Mouse (Mus musculus) embryonic facial prominence, embryonic 15.5 days (tissue): ENCODE data around the gene Gm10128. TPM values are rescaled to one million over a fixed set of nuclear protein-coding genes. Genes with fewer than 3 reads are reported as not detected.
"Not testable (repeated sequence)": the region's sequence is repeated elsewhere in the genome, so short reads cannot be mapped to it uniquely, and the experiment has no call there.

ENCODE experiments used
- ATAC-seq: fragments of 200-750 bp; cut with Nextera tagmentation; 2 replicates; pipeline ENCODE4 v1.8.0; 2017; ENCODE audit warnings: low read depth, moderate TSS enrichment; ENCODE audit not compliant: insufficient number of reproducible peaks, low FRiP score, low TSS enrichment
- H3K27ac ChIP-seq: fragments of 300-500 bp; sonication (generic); replicated peaks from 2 replicates; pipeline ENCODE4 v1.5.1; 2015; ENCODE audit warnings: mild to moderate bottlenecking, inconsistent platforms
- H3K27me3 ChIP-seq: fragments of 300-500 bp; sonication (generic); 2 replicates; pipeline ENCODE4 v1.6.1; 2015; ENCODE audit warnings: inconsistent platforms
- H3K36me3 ChIP-seq: fragments of 300-500 bp; sonication (generic); 2 replicates; pipeline ENCODE4 v1.6.1; 2015; ENCODE audit warnings: mild to moderate bottlenecking, inconsistent platforms
- H3K4me1 ChIP-seq: fragments of 300-500 bp; sonication (generic); 2 replicates; pipeline ENCODE4 v1.6.1; 2015; ENCODE audit warnings: inconsistent platforms
- H3K4me2 ChIP-seq: fragments of 300-500 bp; sonication (generic); replicated peaks from 2 replicates; pipeline ENCODE4 v1.6.1; 2015; ENCODE audit warnings: mild to moderate bottlenecking, inconsistent platforms
- H3K4me3 ChIP-seq: fragments of 300-500 bp; sonication (generic); replicated peaks from 2 replicates; pipeline ENCODE4 v1.5.1; 2015; ENCODE audit warnings: mild to moderate bottlenecking, inconsistent platforms
- H3K9ac ChIP-seq: fragments of 300-500 bp; sonication (generic); 2 replicates; pipeline ENCODE4 v1.6.1; 2015; ENCODE audit warnings: inconsistent platforms
- H3K9me3 ChIP-seq: fragments of 300-500 bp; sonication (generic); replicated peaks from 2 replicates; pipeline ENCODE4 v1.6.1; 2016; ENCODE audit warnings: inconsistent platforms
- WGBS: fragments of 180-500 bp; shearing (Covaris S2); methylation state at CpG from one replicate; pipeline ENCODE4 v1.1.7; 2015; 5-methylcytosine and 5-hydroxymethylcytosine counted together
- polyA plus RNA-seq: library from polyadenylated mRNA; unstranded; fragments of >200 nt; fragmentation: Nextera tagmentation; extraction: Ambion mirVana; gene quantifications from 2 replicates; pipeline ENCODE4 v1.2.1, GENCODE M21; 2015

The Gm10128 gene
- not detected in 2 replicates for polyA plus RNA-seq

DNA sequence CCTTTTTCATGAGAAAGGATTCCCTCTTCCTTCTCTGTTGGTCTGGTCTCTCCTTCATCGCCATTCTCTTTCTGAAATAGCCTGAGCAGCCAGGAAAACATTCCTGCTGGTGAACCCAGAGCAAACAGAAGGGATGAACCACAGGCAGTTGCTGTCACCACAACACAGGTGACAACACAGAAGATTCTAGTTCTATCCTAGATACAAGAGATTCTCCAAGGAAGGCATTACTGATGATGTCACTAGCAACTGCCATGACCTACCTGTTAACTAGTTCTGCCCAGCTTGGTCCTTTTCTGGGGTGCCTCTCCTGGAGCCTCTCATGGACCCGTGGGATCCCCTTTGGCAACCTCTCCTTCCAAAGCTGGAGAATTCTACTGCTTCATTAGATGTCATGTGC, at the start of gene Gm10128:
Gene Gm10128, minus strand, starts transcription at position 101 of the 400 bp plus-strand sequence.
- H3K4me1 ChIP-seq, H3K4me2 ChIP-seq, H3K27me3 ChIP-seq, H3K27ac ChIP-seq, ATAC-seq, H3K9me3 ChIP-seq, H3K9ac ChIP-seq, H3K36me3 ChIP-seq, H3K4me3 ChIP-seq: not testable (repeated sequence)
- WGBS = no CpG with 5 or more reads among the region's 2 CpGs

DNA sequence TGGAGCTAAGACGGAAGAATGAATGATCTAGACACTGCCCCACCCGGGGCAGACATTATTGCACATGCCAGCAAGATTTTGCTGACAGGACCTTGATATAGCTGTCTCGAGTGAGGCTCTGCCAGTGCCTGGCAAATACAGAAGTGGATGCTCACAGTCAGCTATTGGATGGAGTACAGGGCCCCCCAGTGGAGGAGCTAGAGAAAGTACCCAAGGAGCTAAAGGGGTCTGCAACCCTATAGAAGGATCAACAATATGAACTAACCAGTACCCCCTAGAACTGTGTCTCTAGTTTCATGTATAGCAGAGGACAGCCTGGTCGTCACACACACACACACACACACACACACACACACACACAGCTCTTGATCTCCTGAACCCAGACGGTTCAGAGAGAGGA, 37.4 kb upstream of the Gm10128 start:
- WGBS = 47% methylated on average over 5 of the region's 5 CpGs
- not testable (repeated sequence) for H3K36me3 ChIP-seq, H3K9me3 ChIP-seq, H3K4me1 ChIP-seq, H3K27ac ChIP-seq, ATAC-seq, H3K27me3 ChIP-seq, H3K9ac ChIP-seq, H3K4me3 ChIP-seq, H3K4me2 ChIP-seq

DNA sequence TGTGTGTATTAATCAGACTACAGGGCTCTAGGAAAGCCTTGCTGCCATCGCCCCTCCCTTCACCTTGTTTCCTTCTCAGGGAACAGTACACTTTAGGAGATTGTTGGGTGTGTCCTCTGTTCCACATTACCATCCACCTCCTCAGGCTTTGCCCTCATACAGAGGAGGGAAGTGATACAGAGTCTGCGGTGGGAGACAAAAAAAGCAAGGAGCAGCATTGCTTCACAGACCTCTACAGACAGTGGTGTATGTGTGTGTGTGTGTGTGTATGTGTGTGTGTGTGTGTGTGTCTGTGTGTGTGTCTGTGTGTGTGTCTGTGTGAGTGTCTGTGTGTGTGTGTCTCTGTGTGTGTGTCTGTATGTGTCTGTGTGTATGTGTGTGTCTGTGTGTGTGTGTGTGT, 18.7 kb upstream of the Gm10128 start:
- not testable (repeated sequence) for H3K9ac ChIP-seq, H3K4me1 ChIP-seq, ATAC-seq, H3K27me3 ChIP-seq, H3K4me3 ChIP-seq, H3K27ac ChIP-seq, H3K4me2 ChIP-seq, H3K36me3 ChIP-seq, H3K9me3 ChIP-seq
- WGBS = 74% methylated on average over 2 of the region's 2 CpGs

DNA sequence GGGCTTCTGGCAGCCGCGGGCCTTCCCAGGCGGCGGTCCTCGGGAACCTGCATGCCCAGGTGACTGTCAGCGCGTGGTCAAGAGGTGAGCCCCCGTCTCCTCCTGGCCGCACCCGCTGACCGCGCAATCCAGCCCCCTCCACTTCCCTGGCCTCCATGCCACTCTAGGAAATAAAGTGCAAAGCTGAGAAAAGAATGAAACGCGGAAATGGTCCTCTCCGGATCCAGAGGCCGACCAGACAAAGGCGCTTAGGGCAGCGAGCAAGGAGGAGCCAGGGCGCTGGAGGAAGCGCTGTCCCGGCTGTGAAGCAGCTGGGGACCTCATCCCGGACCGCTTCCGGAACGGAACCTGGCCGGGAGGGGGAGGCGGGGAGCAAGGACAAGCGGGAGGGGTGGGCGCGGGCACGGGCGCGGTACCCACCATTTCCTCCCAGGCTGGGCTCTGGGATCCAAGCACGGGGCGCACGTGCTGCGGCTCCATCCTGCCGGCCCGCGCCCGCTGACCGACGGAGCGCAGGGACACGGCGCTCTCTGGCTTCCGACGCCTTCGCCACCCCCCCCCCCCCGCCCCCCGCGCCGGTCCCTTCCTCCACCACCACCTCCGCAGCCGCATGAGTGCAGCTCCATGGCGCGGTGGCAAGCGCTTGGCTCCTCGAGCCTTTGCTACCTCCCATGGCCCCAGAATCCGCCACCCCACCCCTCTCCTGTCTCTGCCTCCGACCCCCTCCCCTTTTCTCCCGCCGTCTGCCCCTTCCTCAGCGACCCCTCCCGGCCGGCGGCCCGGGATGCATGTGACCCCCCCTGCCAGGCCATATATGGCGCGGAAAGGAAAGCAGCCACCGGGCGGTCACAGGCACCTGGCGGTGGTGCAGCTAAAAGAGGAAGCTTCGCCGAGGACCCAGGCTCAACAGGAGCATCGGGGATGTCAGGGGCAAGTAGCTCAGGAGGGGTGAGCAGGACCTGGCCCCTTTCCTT, 14.6 kb upstream of the Gm10128 start:
- not testable (repeated sequence) for ATAC-seq, H3K9ac ChIP-seq, H3K9me3 ChIP-seq, H3K27ac ChIP-seq, H3K4me1 ChIP-seq, H3K27me3 ChIP-seq, H3K36me3 ChIP-seq
- H3K4me3 ChIP-seq = peak overlapping the region; percentile 38
- peak overlapping the region; percentile 54 for H3K4me2 ChIP-seq
- under 1% methylated on average over 39 of the region's 76 CpGs for WGBS

DNA sequence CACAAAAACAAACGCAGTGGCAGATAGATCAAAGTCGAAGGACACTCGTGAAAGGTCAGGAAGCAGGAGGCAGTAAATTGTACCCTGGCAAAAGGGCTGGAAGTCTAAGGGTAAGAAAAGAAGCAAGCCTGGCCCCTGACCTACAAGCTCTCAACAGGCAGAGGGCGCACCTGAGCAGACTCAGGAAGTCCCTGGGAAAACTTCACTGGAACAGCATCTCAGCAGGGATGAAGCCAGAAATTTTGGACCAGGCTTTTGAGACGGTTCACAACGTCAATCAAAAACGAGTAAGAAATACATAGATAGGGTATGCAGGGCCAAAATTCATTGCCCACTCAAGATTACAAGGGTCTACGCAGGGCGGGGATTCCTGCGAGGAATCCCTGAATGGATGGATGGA, 13.7 kb upstream of the Gm10128 start:
- H3K27me3 ChIP-seq, H3K9me3 ChIP-seq, H3K4me3 ChIP-seq, H3K9ac ChIP-seq, H3K4me1 ChIP-seq, ATAC-seq, H3K36me3 ChIP-seq, H3K27ac ChIP-seq: not testable (repeated sequence)
- WGBS = 6% methylated on average over 6 of the region's 10 CpGs
- H3K4me2 ChIP-seq = peak overlapping the region; percentile 54

DNA sequence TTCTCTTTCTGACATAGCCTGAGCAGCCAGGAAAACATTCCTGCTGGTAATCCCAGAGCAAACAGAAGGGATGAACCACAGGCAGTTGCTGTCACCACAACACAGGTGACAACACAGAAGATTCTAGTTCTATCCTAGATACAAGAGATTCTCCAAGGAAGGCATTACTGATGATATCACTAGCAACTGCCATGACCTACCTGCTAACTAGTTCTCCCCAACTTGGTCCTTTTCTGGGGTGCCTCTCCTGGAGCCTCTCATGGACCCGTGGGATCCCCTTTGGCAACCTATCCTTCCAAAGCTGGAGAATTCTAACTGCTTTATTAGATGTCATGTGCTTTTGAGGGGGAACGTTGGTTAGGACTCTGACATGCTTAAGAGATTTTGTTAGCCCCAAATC, 48.3 kb downstream of the Gm10128 start, which contains the start of gene Gm10338:
Gene Gm10338, minus strand, starts transcription at position 101 of the 400 bp plus-strand sequence.
- H3K27ac ChIP-seq, H3K9me3 ChIP-seq, H3K27me3 ChIP-seq, ATAC-seq, H3K4me1 ChIP-seq, H3K9ac ChIP-seq, H3K36me3 ChIP-seq, H3K4me2 ChIP-seq, H3K4me3 ChIP-seq: not testable (repeated sequence)
- WGBS = no CpG with 5 or more reads among the region's 2 CpGs

Other genes with a start within 250 kb of the Gm10128 start
- gene Gm3755, start 193.1 kb downstream of the Gm10128 start, polyA plus RNA-seq = not detected in 2 replicates
- gene Gm3752, start 160.2 kb downstream of the Gm10128 start, polyA plus RNA-seq = 0.56 TPM in 1 of 2 replicates, not detected in the other
- gene Gm3558, start 75.4 kb downstream of the Gm10128 start, polyA plus RNA-seq = 0.18 and 0.40 TPM in 2 replicates
- not detected in 2 replicates for gene Gm10338, start 48.4 kb downstream of the Gm10128 start, polyA plus RNA-seq
- not detected in 2 replicates for gene Gm26661, start 147.6 kb upstream of the Gm10128 start, polyA plus RNA-seq
- gene Flnb, start 174.0 kb upstream of the Gm10128 start, polyA plus RNA-seq = 22.2 and 22.7 TPM in 2 replicates